Mouse (Mus musculus): ENCODE measurements around the gene Zfp820. TPM values are rescaled to one million over a fixed set of nuclear protein-coding genes. Genes with fewer than 3 reads are reported as not detected.
A peak's percentile ranks its signal among the peaks of the same experiment; 100 is the strongest.
"Not testable (repeated sequence)": the region's sequence is repeated elsewhere in the genome, so short reads cannot be mapped to it uniquely, and the experiment has no call there.

The Zfp820 gene
- under 1 TPM; 0.35 to 0.46 TPM for total RNA-seq (2021)
- long read RNA-seq, experiment 1, partial matches to known transcripts, result 0 of 1 reads
- long read RNA-seq, experiment 1, other reads (novel, unspliced or antisense), result 0 of 1 reads
- long read RNA-seq, experiment 2, result 0 reads

GRCm38 (mm10) chr17:21845545-21846321 lies at the start of gene Zfp820:
Gene Zfp820 (minus strand): TSS chr17:21845772.
- intact Hi-C loops (cut with DNase I), result no loop called here
- peak; percentile 6 to 37 for DNase-seq

GRCm38 (mm10) chr17:21871256-21871655 lies 25.7 kb upstream of the Zfp820 start:
- no peak for DNase-seq
- intact Hi-C loops (cut with DNase I), result no loop called here

- DNase-seq; intact Hi-C loops (cut with DNase I): not testable (repeated sequence)
These were observed 680 bp upstream of the Zfp820 start for GRCm38 (mm10) chr17:21846322-21846582.

GRCm38 (mm10) chr17:21838510-21838909 lies 7.1 kb downstream of the Zfp820 start:
- DNase-seq, result no peak
- intact Hi-C loops (cut with DNase I), result no loop called here

- intact Hi-C loops (cut with DNase I); DNase-seq: not testable (repeated sequence)
These were observed 44.2 kb downstream of the Zfp820 start for GRCm38 (mm10) chr17:21801373-21801772.

- intact Hi-C loops (cut with DNase I), result no loop called here
- no peak for DNase-seq
These were observed 53.3 kb downstream of the Zfp820 start for GRCm38 (mm10) chr17:21792256-21792655.

GRCm38 (mm10) chr17:21770336-21770735 lies 75.2 kb downstream of the Zfp820 start:
- intact Hi-C loops (cut with DNase I), result no loop called here
- DNase-seq, result no peak

Other genes with a start within 250 kb of the Zfp820 start
- 1 to 10 TPM; 1.1 to 1.5 TPM for gene Zfp983, start 195.1 kb downstream of the Zfp820 start, total RNA-seq (2021)
- not detected for gene Gm10226, start 153.9 kb downstream of the Zfp820 start, total RNA-seq (2021)
- under 1 TPM; 0.94 to 0.97 TPM for gene Zfp760, start 138.0 kb downstream of the Zfp820 start, total RNA-seq (2021)
- gene Zfp229, start 115.0 kb downstream of the Zfp820 start, total RNA-seq (2021), result 1 to 10 TPM; 3.4 to 5.7 TPM
- 1 to 10 TPM in 1 of 2 experiments, under 1 TPM in 1; 0.87 to 1.0 TPM for gene Zfp995, start 64.2 kb upstream of the Zfp820 start, total RNA-seq (2021)
- 1 to 10 TPM; 5.1 to 6.0 TPM for gene Zfp942, start 116.7 kb upstream of the Zfp820 start, total RNA-seq (2021)
- gene Zfp943, start 116.8 kb upstream of the Zfp820 start, total RNA-seq (2021), result 10 to 100 TPM; 15.3 to 20.8 TPM

Data from gastrocnemius, postnatal 36 days (tissue).